Mouse (Mus musculus) midbrain, embryonic 16.5 days (tissue): ENCODE results near the gene Nit2. TPM values are rescaled to one million over a fixed set of nuclear protein-coding genes. Genes with fewer than 3 reads are reported as not detected.

Experiments
- ATAC-seq: fragments of 200-750 bp; cut with Nextera tagmentation; 2 replicates; pipeline ENCODE4 v1.8.0; 2017; ENCODE audit warnings: moderate TSS enrichment
- H3K27ac ChIP-seq: fragments of 300-500 bp; sonication (generic); 2 replicates; pipeline ENCODE4 v1.5.1; 2014; ENCODE audit warnings: mild to moderate bottlenecking, low read length, mixed read lengths
- H3K27me3 ChIP-seq: fragments of 300-500 bp; sonication (generic); 2 replicates; pipeline ENCODE4 v1.6.1; 2014; ENCODE audit warnings: low read depth, low read length, mixed read lengths; ENCODE audit not compliant: control insufficient read depth, insufficient read depth
- H3K36me3 ChIP-seq: fragments of 300-500 bp; sonication (generic); 2 replicates; pipeline ENCODE4 v1.6.1; 2014; ENCODE audit warnings: mild to moderate bottlenecking, low read length, moderate library complexity, mixed read lengths; ENCODE audit not compliant: control insufficient read depth, insufficient read depth
- H3K4me1 ChIP-seq: fragments of 300-500 bp; sonication (generic); 2 replicates; pipeline ENCODE4 v1.6.1; 2014; ENCODE audit warnings: mild to moderate bottlenecking, low read length, mixed read lengths; ENCODE audit not compliant: control insufficient read depth, insufficient read depth
- H3K4me2 ChIP-seq: fragments of 300-500 bp; sonication (generic); 2 replicates; pipeline ENCODE4 v1.6.1; 2014; ENCODE audit warnings: mild to moderate bottlenecking, low read length, mixed read lengths
- H3K4me3 ChIP-seq: fragments of 300-500 bp; sonication (generic); 2 replicates; pipeline ENCODE4 v1.5.1; 2014; ENCODE audit warnings: low read depth, mild to moderate bottlenecking, low read length, moderate library complexity, mixed read lengths
- H3K9ac ChIP-seq: fragments of 300-500 bp; sonication (generic); 2 replicates; pipeline ENCODE4 v1.6.1; 2014; ENCODE audit warnings: low read depth, low read length, mixed read lengths
- H3K9me3 ChIP-seq: fragments of 300-500 bp; sonication (generic); replicated peaks from 2 replicates; pipeline ENCODE4 v1.6.1; 2014; ENCODE audit warnings: mild to moderate bottlenecking, low read length, mixed read lengths; ENCODE audit not compliant: control insufficient read depth, poor library complexity, severe bottlenecking
- WGBS: fragments of 180-500 bp; shearing (Covaris S2); extraction: QIAGEN DNeasy Blood & Tissue Kit; methylation state at CpG from one replicate; pipeline ENCODE4 v1.1.7; 2014; 5-methylcytosine and 5-hydroxymethylcytosine counted together
- polyA plus RNA-seq: library from polyadenylated mRNA; unstranded; fragments of >200 nt; fragmentation: Nextera tagmentation; extraction: Ambion mirVana; gene quantifications from 2 replicates; pipeline ENCODE4 v1.2.1, GENCODE M21; 2015

The Nit2 gene
- polyA plus RNA-seq, 1 experiment from 2014 or later: 60.4 TPM

- 39% methylated on average over 4 of the region's 4 CpGs for WGBS
- ATAC-seq: no peak
- no peak overlapping the region for H3K9ac ChIP-seq
These were observed 1.1 kb upstream of the Nit2 start for GRCm38 (mm10) chr16:57168236-57168635.

GRCm38 (mm10) chr16:57167514-57167912, 372 bp upstream of the Nit2 start:
- 28% methylated on average over 5 of the region's 5 CpGs for WGBS
- no peaks in the 10 kb centered on the region for H3K27me3 ChIP-seq
- H3K36me3 ChIP-seq: peaks cover 11% of the 10 kb centered on the region; the same call in 1 of the 2 replicates
- H3K4me1 ChIP-seq: peaks cover 16% of the 10 kb centered on the region
- peak overlapping the region; percentile 80 for H3K4me2 ChIP-seq
- H3K4me3 ChIP-seq: peak overlapping the region; percentile 54
- ATAC-seq: peak; percentile 63
- H3K9ac ChIP-seq: peak overlapping the region; percentile 84
- H3K9me3 ChIP-seq: no peaks in the 10 kb centered on the region
- H3K27ac ChIP-seq: peak overlapping the region; percentile 73; the same call in 1 of the 2 replicates

More at GRCm38 (mm10) chr16:57168236-57168635, 1.1 kb upstream of the Nit2 start:
- Histone ChIP-seq H3K27me3 (no peaks in the 10 kb centered on the region), H3K9me3 (no peaks in the 10 kb centered on the region), H3K4me2 (peak overlapping the region; percentile 80; the same call in 1 of the 2 replicates), H3K36me3 (peaks cover 14% of the 10 kb centered on the region), H3K27ac (0 out of 2 replicates have a peak overlapping the region, but pooled peaks have one; percentile 0), H3K4me1 (peaks cover 16% of the 10 kb centered on the region), H3K4me3 (no peak overlapping the region)

GRCm38 (mm10) chr16:57166086-57166485, 1.1 kb downstream of the Nit2 start:
- 92% methylated on average over 6 of the region's 6 CpGs for WGBS
- Histone ChIP-seq H3K36me3 (peaks cover 5% of the 10 kb centered on the region; the same call in 1 of the 2 replicates), H3K9ac (no peak overlapping the region), H3K4me1 (peaks cover 16% of the 10 kb centered on the region), H3K4me2 (peak overlapping the region; percentile 80), H3K9me3 (no peaks in the 10 kb centered on the region), H3K4me3 (no peak overlapping the region), H3K27ac (no peak overlapping the region), H3K27me3 (no peaks in the 10 kb centered on the region)
- no peak for ATAC-seq

- 95% methylated on average over 5 of the region's 5 CpGs for WGBS
- H3K9me3 ChIP-seq: no peaks in the 10 kb centered on the region
- no peak overlapping the region for H3K4me3 ChIP-seq
- no peak overlapping the region for H3K27ac ChIP-seq
- peaks cover 2% of the 10 kb centered on the region; the same call in 1 of the 2 replicates for H3K36me3 ChIP-seq
- H3K27me3 ChIP-seq: no peaks in the 10 kb centered on the region
- no peak overlapping the region for H3K9ac ChIP-seq
- no peak for ATAC-seq
- H3K4me1 ChIP-seq: peaks cover 16% of the 10 kb centered on the region
- H3K4me2 ChIP-seq: no peak overlapping the region
These were observed 2.0 kb downstream of the Nit2 start for GRCm38 (mm10) chr16:57165157-57165556.

- no peaks in the 10 kb centered on the region for H3K27me3 ChIP-seq
- H3K36me3 ChIP-seq: no peaks in the 10 kb centered on the region
- H3K9ac ChIP-seq: no peak overlapping the region
- no peaks in the 10 kb centered on the region for H3K9me3 ChIP-seq
- H3K27ac ChIP-seq: no peak overlapping the region
- ATAC-seq: no peak
- 94% methylated on average over 1 of the region's 1 CpGs for WGBS
- peaks cover 16% of the 10 kb centered on the region for H3K4me1 ChIP-seq
- H3K4me2 ChIP-seq: no peak overlapping the region
- H3K4me3 ChIP-seq: no peak overlapping the region
These were observed 3.4 kb downstream of the Nit2 start for GRCm38 (mm10) chr16:57163694-57164093.

- Histone ChIP-seq H3K9ac (no peak overlapping the region), H3K4me2 (no peak overlapping the region), H3K27ac (no peak overlapping the region), H3K36me3 (peaks cover 1% of the 10 kb centered on the region; the same call in 1 of the 2 replicates), H3K4me1 (peaks cover 9% of the 10 kb centered on the region; the same call in 1 of the 2 replicates), H3K27me3 (no peaks in the 10 kb centered on the region), H3K9me3 (no peaks in the 10 kb centered on the region), H3K4me3 (no peak overlapping the region)
- WGBS: 88% methylated on average over 5 of the region's 5 CpGs
- ATAC-seq: no peak
These were observed 4.3 kb downstream of the Nit2 start for GRCm38 (mm10) chr16:57162841-57163240.

- Histone ChIP-seq H3K36me3 (peaks cover 12% of the 10 kb centered on the region), H3K27ac (no peak overlapping the region), H3K4me1 (no peaks in the 10 kb centered on the region), H3K27me3 (no peaks in the 10 kb centered on the region), H3K9ac (no peak overlapping the region), H3K4me2 (no peak overlapping the region), H3K4me3 (no peak overlapping the region), H3K9me3 (no peaks in the 10 kb centered on the region)
- ATAC-seq: no peak
- WGBS: 69% methylated on average over 7 of the region's 7 CpGs
These were observed 7.3 kb downstream of the Nit2 start for GRCm38 (mm10) chr16:57159835-57160234.

- 84% methylated on average over 4 of the region's 4 CpGs for WGBS
- H3K27me3 ChIP-seq: no peaks in the 10 kb centered on the region
- no peaks in the 10 kb centered on the region for H3K4me1 ChIP-seq
- no peak overlapping the region for H3K9ac ChIP-seq
- no peak overlapping the region for H3K4me3 ChIP-seq
- no peak overlapping the region for H3K27ac ChIP-seq
- H3K36me3 ChIP-seq: peaks cover 20% of the 10 kb centered on the region
- ATAC-seq: no peak
- no peaks in the 10 kb centered on the region for H3K9me3 ChIP-seq
- H3K4me2 ChIP-seq: no peak overlapping the region
These were observed 9.4 kb downstream of the Nit2 start for GRCm38 (mm10) chr16:57157728-57158127.

GRCm38 (mm10) chr16:57157076-57157475, 10.1 kb downstream of the Nit2 start:
- Histone ChIP-seq H3K27ac (no peak overlapping the region), H3K9me3 (no peaks in the 10 kb centered on the region), H3K36me3 (peaks cover 20% of the 10 kb centered on the region), H3K9ac (no peak overlapping the region), H3K4me1 (no peaks in the 10 kb centered on the region), H3K4me2 (no peak overlapping the region), H3K27me3 (no peaks in the 10 kb centered on the region), H3K4me3 (no peak overlapping the region)
- 0 out of 2 replicates have a peak, but pooled peaks have one; percentile 30 for ATAC-seq
- 89% methylated on average over 4 of the region's 4 CpGs for WGBS
